Mouse (Mus musculus) intestine, embryonic 15.5 days (tissue): ENCODE measurements around the gene Itgad. TPM values are rescaled to one million over a fixed set of nuclear protein-coding genes. Genes with fewer than 3 reads are reported as not detected.
A peak's percentile ranks its signal among the peaks of the same experiment; 100 is the strongest.

ENCODE experiments used
- ATAC-seq: fragments of 200-750 bp; cut with Nextera tagmentation; 2 replicates; pipeline ENCODE4 v1.8.0; 2017; ENCODE audit warnings: moderate TSS enrichment, moderate library complexity
- H3K27ac ChIP-seq: fragments of 300-500 bp; sonication (generic); 2 replicates; pipeline ENCODE4 v1.5.1; 2015; ENCODE audit warnings: mild to moderate bottlenecking, inconsistent platforms
- H3K27me3 ChIP-seq: fragments of 300-500 bp; sonication (generic); replicated peaks from 2 replicates; pipeline ENCODE4 v1.6.1; 2015; ENCODE audit warnings: inconsistent platforms
- H3K36me3 ChIP-seq: fragments of 300-500 bp; sonication (generic); 2 replicates; pipeline ENCODE4 v1.6.1; 2015; ENCODE audit warnings: inconsistent platforms
- H3K4me1 ChIP-seq: fragments of 300-500 bp; sonication (generic); replicated peaks from 2 replicates; pipeline ENCODE4 v1.6.1; 2015; ENCODE audit warnings: inconsistent platforms
- H3K4me2 ChIP-seq: fragments of 300-500 bp; sonication (generic); replicated peaks from 2 replicates; pipeline ENCODE4 v1.6.1; 2015; ENCODE audit warnings: mild to moderate bottlenecking, inconsistent platforms
- H3K4me3 ChIP-seq: fragments of 300-500 bp; sonication (generic); replicated peaks from 2 replicates; pipeline ENCODE4 v1.5.1; 2015; ENCODE audit warnings: inconsistent platforms
- H3K9ac ChIP-seq: fragments of 300-500 bp; sonication (generic); 2 replicates; pipeline ENCODE4 v1.6.1; 2015; ENCODE audit warnings: inconsistent platforms
- H3K9me3 ChIP-seq: fragments of 300-500 bp; sonication (generic); 2 replicates; pipeline ENCODE4 v1.6.1; 2016; ENCODE audit warnings: inconsistent platforms
- WGBS: fragments of 180-500 bp; shearing (Covaris S2); methylation state at CpG from one replicate; pipeline ENCODE4 v1.1.7; 2015; 5-methylcytosine and 5-hydroxymethylcytosine counted together
- polyA plus RNA-seq: library from polyadenylated mRNA; unstranded; fragments of >200 nt; fragmentation: Nextera tagmentation; extraction: Ambion mirVana; gene quantifications from 2 replicates; pipeline ENCODE4 v1.2.1, GENCODE M21; 2015

The Itgad gene
- polyA plus RNA-seq, 1 experiment from 2014 or later, result not detected

DNA sequence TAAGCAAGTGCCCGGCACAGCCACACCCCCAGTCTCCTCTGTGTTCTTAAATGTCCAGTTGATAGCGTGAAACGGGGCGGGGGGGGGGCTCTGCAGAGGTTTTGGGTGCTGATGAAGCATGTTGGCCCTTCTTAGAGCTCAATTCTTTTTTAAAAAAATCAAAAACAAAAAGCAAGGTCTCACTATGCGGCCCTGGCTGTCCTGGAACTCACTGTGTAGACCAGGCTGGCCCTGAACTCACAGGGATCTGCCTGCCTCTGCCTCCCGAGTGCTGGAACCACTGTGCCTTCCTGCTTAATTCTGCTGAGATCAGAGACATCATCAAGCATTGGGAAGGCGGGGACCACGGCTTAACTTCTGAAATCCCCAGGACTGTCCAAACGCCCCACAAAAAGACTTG, 47.4 kb downstream of the Itgad start:
- H3K9ac ChIP-seq, result no peak overlapping the region
- ATAC-seq, result no peak
- no peak overlapping the region for H3K27ac ChIP-seq
- no peaks in the 10 kb centered on the region for H3K27me3 ChIP-seq
- 89% methylated on average over 9 of the region's 9 CpGs for whole genome bisulfite sequencing
- H3K4me2 ChIP-seq, result no peak overlapping the region
- no peaks in the 10 kb centered on the region for H3K4me1 ChIP-seq
- no peak overlapping the region for H3K4me3 ChIP-seq
- H3K36me3 ChIP-seq, result no peaks in the 10 kb centered on the region
- no peaks in the 10 kb centered on the region for H3K9me3 ChIP-seq

DNA sequence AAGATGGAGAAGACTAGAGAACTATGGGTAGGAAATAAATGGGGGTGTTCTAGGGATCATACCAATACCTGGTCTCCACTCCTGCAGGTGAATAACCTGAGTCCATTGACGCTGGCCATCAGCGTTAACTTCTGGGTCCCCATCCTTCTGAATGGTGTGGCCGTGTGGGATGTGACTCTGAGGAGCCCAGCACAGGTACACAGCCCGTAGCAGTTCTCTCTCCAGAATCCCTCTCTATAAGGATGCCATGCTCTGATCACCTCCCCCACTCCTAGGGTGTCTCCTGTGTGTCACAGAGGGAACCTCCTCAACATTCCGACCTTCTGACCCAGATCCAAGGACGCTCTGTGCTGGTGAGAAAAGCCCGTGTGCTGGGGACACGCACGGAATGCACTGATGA, 48.9 kb downstream of the Itgad start:
- WGBS, result 76% methylated on average over 9 of the region's 9 CpGs
- Histone ChIP-seq H3K9ac (no peak overlapping the region), H3K4me1 (no peaks in the 10 kb centered on the region), H3K27ac (no peak overlapping the region), H3K36me3 (no peaks in the 10 kb centered on the region), H3K9me3 (no peaks in the 10 kb centered on the region), H3K27me3 (no peaks in the 10 kb centered on the region), H3K4me2 (no peak overlapping the region), H3K4me3 (no peak overlapping the region)
- ATAC-seq, result no peak

DNA sequence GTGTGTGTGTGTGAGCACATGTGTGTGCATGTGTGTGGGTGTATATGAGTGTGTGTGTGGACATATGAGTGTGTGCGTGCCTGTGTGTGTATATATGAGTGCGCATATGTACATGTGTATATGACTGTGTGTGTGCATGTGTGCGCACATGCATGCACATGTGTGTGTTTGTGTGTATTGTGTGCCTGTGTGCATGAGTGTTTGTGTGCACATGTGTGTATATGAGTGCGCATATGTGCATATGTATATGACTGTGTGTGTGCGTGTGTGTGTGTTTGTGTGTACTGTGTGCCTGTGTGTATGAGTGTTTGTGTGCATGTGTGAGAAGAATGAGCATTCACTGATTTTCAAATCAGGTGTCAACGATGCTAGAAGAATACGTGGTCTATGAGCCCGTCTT, 50.0 kb downstream of the Itgad start:
- Histone ChIP-seq H3K4me2 (no peak overlapping the region), H3K4me3 (no peak overlapping the region), H3K9me3 (no peaks in the 10 kb centered on the region), H3K9ac (no peak overlapping the region), H3K27me3 (no peaks in the 10 kb centered on the region), H3K27ac (no peak overlapping the region), H3K36me3 (no peaks in the 10 kb centered on the region), H3K4me1 (no peaks in the 10 kb centered on the region)
- WGBS, result 88% methylated on average over 8 of the region's 8 CpGs
- no peak for ATAC-seq

DNA sequence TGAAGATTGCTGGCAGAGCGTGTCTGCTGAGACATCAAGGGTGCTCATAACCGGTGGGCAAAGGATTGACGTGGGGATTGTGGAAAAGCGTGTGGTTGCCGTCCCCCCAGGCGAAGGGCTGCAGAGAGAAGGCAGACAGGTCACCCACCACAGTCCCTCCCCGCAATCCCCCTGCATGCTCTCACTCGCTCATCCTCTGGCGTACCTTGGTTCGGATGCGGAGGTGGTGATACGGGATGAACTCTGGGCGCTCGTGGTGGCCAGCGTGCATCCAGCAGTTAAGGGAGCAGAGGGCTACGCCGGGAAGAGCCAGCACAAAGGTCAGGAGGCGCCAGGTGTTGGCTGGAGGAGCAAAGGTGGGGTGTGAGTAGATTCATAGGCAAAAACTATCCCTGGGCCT, 51.5 kb downstream of the Itgad start:
- 84% methylated on average over 18 of the region's 18 CpGs for WGBS
- Histone ChIP-seq H3K4me3 (no peak overlapping the region), H3K27ac (no peak overlapping the region), H3K27me3 (no peaks in the 10 kb centered on the region), H3K9ac (no peak overlapping the region), H3K36me3 (no peaks in the 10 kb centered on the region), H3K4me2 (no peak overlapping the region), H3K9me3 (no peaks in the 10 kb centered on the region), H3K4me1 (no peaks in the 10 kb centered on the region)
- ATAC-seq, result no peak

DNA sequence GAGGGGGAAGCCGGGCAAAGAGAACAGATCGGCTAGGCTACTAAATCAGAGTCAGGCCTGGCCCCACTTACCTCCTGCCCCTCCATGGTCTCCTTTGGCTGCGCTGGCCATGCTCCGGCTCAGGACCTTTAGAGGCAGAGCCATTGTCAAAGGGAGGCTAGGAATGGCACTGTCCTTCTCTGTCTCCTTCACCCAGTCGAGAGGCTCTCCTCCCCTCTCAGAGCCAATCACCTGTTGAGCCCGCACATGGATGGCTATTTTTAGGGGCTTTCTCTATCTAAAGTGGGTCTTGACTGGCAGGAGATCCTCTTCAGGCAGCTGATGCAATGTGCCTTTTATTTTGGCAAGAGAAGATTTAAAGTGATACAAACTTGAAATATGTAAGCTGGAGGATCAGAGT, 52.0 kb downstream of the Itgad start, which contains the start of gene Cox6a2:
Cox6a2 (minus strand) TSS at position 236 of the 400 bp plus-strand sequence.
- 79% methylated on average over 6 of the region's 6 CpGs for WGBS
- Histone ChIP-seq H3K4me2 (no peak within 1 kb of the TSS), H3K9ac (no peak within 1 kb of the TSS), H3K36me3 (no peaks in the 10 kb centered on the region), H3K27me3 (no peaks in the 10 kb centered on the region), H3K27ac (no peak within 1 kb of the TSS), H3K4me3 (no peak within 1 kb of the TSS), H3K4me1 (no peaks in the 10 kb centered on the region), H3K9me3 (no peaks in the 10 kb centered on the region)
- no peak for ATAC-seq

DNA sequence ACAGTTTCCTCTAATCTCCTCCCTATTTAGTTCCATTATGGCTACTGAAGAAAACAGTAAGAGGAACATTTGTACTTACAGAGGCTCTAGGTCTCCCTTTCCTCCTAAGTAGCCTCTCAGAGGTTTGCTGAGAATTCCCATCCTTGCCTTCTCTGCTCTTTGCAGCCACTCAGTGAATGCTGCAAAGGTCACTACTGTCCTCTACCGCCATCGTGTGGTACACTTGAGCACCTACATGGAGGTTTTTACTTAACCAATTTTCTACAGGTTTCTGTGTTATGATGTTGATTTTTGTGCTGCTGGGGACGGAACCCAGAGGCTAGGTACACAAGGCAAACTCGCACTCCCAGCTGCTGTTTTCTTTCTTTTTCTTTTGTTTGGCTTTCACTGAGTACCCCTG, 54.0 kb downstream of the Itgad start:
- no peak overlapping the region for H3K9ac ChIP-seq
- no peak overlapping the region for H3K27ac ChIP-seq
- no peak overlapping the region for H3K4me2 ChIP-seq
- H3K27me3 ChIP-seq, result no peaks in the 10 kb centered on the region
- no peaks in the 10 kb centered on the region for H3K9me3 ChIP-seq
- WGBS, result 6% methylated on average over 4 of the region's 4 CpGs
- H3K4me3 ChIP-seq, result no peak overlapping the region
- H3K36me3 ChIP-seq, result no peaks in the 10 kb centered on the region
- H3K4me1 ChIP-seq, result no peaks in the 10 kb centered on the region
- ATAC-seq, result 0 out of 2 replicates have a peak, but pooled peaks have one; percentile 47

DNA sequence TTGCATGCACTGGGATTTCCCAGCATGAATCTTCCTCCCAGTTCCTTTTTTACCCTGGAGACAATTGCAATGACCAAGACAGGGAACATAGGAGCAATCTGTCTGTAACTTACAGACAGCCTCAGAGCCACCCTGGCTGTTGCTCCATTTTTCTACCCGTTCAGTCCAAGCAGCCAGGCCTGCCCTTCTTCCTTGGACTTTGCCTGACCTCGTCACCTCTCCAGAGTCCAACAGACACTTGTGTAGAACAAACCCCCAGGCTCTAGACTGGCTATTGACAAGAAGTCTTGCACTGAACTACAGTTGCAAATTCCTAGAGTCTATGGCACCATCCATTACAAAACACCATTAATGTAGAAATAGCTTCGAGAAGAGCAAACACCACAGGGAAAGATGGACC, 55.6 kb downstream of the Itgad start:
- H3K9ac ChIP-seq, result no peak overlapping the region
- no peak overlapping the region for H3K4me3 ChIP-seq
- WGBS, result 40% methylated on average over 3 of the region's 3 CpGs
- no peaks in the 10 kb centered on the region for H3K4me1 ChIP-seq
- H3K27ac ChIP-seq, result no peak overlapping the region
- H3K27me3 ChIP-seq, result no peaks in the 10 kb centered on the region
- H3K4me2 ChIP-seq, result no peak overlapping the region
- no peaks in the 10 kb centered on the region for H3K36me3 ChIP-seq
- no peaks in the 10 kb centered on the region for H3K9me3 ChIP-seq
- ATAC-seq, result no peak

DNA sequence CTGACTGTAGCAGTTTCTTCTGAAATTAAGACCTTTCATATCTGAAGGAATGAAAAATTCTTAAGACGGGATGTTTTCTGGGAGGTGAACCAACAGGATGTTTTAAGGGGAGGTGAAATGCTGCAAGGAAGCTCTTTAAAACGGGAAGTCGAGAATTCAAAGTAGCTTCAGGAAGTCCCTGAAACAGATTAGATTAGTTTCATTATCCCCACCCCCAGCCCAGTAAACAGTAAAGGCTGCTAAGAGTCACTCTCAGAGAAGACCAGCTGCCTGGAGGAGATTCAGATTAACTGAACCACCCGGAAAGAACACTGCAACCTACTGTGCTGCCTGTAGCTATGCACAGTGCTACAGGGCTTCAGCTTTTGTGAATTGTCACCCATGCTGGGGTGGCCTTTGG, 65.8 kb downstream of the Itgad start:
- Histone ChIP-seq H3K4me3 (no peak overlapping the region), H3K9ac (no peak overlapping the region), H3K27me3 (no peaks in the 10 kb centered on the region), H3K9me3 (no peaks in the 10 kb centered on the region), H3K4me1 (no peaks in the 10 kb centered on the region), H3K36me3 (no peaks in the 10 kb centered on the region), H3K27ac (no peak overlapping the region), H3K4me2 (no peak overlapping the region)
- WGBS, result 79% methylated on average over 4 of the region's 4 CpGs
- no peak for ATAC-seq

DNA sequence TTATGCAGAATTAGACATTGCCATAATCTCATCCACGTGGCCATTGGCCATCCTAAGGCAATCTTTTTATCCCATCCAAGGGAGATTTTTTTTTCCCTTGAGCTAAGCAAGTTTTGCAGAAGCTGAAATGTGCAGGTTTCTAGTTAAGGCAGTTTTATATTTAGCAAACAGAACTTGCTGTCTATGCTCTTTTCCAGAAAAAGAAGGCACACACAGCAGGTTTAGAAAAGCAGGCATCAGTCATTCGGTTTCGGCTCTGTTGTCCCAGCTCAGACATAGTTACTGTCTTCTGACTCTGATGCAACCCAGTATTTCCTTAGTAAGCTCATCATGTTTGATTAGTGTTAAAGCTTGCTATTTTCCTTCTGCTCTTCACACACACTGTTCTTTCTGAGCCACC, 66.8 kb downstream of the Itgad start:
- Histone ChIP-seq H3K4me1 (no peaks in the 10 kb centered on the region), H3K4me2 (no peak overlapping the region), H3K36me3 (no peaks in the 10 kb centered on the region), H3K9ac (no peak overlapping the region), H3K4me3 (no peak overlapping the region), H3K27ac (no peak overlapping the region), H3K9me3 (no peaks in the 10 kb centered on the region), H3K27me3 (no peaks in the 10 kb centered on the region)
- no peak for ATAC-seq
- WGBS, result 89% methylated on average over 3 of the region's 3 CpGs

DNA sequence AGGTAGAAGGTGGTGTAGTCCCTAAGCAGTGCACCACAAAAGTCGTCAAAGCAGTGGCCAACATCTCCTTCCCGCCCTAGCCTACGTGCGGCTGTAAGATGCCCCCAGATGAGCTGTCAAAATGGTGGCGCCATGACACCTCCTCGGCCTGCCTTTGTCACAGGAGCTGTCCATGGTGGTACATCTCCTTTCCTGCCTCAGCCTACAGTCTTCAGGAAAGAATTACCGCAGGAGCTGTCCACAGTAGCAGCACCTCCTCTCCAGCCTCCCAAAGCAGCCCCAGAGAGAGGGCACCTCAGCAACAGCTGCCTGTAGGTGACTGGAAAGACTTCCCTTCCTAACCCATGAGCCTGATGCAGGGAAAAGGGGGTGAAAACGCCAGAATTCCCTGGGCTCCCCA, 77.6 kb downstream of the Itgad start:
- Histone ChIP-seq H3K9ac (no peak overlapping the region), H3K36me3 (no peaks in the 10 kb centered on the region), H3K4me2 (no peak overlapping the region), H3K27ac (no peak overlapping the region), H3K9me3 (no peaks in the 10 kb centered on the region), H3K4me3 (no peak overlapping the region), H3K27me3 (no peaks in the 10 kb centered on the region), H3K4me1 (peaks cover 2% of the 10 kb centered on the region)
- WGBS, result 41% methylated on average over 8 of the region's 8 CpGs
- no peak for ATAC-seq

DNA sequence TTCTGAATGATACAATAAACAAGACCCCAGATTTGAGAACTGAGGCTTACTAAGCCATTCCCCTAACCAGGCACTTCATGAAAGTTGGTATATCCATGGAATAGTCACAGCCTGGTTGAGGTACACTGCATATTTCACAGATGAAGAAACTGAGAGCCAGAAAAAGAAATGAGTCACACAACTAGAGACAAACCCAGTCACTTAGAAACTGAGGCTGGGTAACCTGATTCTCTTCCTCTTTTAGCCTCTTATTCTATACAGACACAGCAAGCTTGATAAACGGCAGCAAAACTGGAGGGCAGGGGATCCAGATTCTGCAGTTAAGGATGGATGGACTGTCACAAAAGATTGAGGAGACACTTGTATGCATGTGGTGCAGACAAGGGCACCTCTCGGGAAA, 80.6 kb downstream of the Itgad start:
- Histone ChIP-seq H3K36me3 (no peaks in the 10 kb centered on the region), H3K27ac (no peak overlapping the region), H3K4me3 (no peak overlapping the region), H3K9ac (no peak overlapping the region), H3K9me3 (no peaks in the 10 kb centered on the region), H3K4me1 (peaks cover 8% of the 10 kb centered on the region), H3K27me3 (no peaks in the 10 kb centered on the region), H3K4me2 (no peak overlapping the region)
- WGBS, result 87% methylated on average over 2 of the region's 2 CpGs
- ATAC-seq, result no peak

DNA sequence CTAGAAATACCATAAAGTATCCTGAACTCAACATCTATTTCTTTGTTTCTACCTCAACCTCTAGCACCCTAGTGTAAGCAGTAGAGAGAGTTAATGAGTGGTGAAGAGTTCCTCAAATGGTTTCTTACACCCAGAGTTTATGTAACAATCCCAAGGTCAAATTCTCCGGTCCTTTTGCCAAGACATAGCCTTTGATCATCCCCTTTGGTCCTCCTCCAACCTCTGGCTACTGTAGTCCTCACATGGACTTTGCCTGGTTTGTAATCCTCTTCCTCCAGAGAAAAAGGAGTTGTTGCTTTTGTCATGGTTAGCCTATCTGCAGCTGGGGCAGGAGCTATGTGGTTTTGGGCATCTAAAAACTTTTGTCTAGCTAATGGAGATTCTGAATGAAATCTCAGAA, 81.3 kb downstream of the Itgad start:
- Histone ChIP-seq H3K9ac (no peak overlapping the region), H3K36me3 (peaks cover 5% of the 10 kb centered on the region), H3K4me3 (no peak overlapping the region), H3K4me2 (no peak overlapping the region), H3K27me3 (no peaks in the 10 kb centered on the region), H3K27ac (no peak overlapping the region), H3K9me3 (no peaks in the 10 kb centered on the region), H3K4me1 (peaks cover 11% of the 10 kb centered on the region)
- ATAC-seq, result no peak
- 84% methylated on average over 1 of the region's 1 CpGs for WGBS

DNA sequence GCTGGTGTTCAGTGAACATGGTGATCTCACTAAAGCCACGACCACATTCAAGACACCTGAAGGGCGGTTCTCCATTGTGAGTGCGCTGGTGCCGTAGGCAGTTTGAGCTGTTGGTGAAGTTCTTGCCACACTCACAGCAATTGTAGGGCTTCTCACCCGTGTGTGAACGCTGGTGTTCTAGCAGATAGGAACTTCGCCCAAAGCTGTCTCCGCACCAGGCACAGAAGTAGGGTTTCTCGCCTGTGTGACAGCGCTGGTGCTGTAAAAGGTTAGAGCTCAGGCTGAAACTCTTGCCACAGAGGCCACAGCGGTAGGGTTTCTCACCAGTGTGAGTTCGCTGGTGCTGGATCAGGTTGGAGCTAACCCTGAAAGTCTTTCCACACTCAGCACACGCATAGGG, 82.2 kb downstream of the Itgad start:
- Histone ChIP-seq H3K9ac (no peak overlapping the region), H3K27me3 (no peaks in the 10 kb centered on the region), H3K9me3 (no peaks in the 10 kb centered on the region), H3K36me3 (peaks cover 8% of the 10 kb centered on the region), H3K27ac (no peak overlapping the region), H3K4me3 (no peak overlapping the region), H3K4me2 (no peak overlapping the region; the same call in 1 of the 2 replicates), H3K4me1 (peaks cover 11% of the 10 kb centered on the region)
- 94% methylated on average over 13 of the region's 13 CpGs for WGBS
- no peak for ATAC-seq
